In genomic region chr7:47157743-47158142, GRCm38 (mm10) we compare ENCODE assay signal across 24 mouse cellular contexts. TPM values are rescaled to one million over a fixed set of nuclear protein-coding genes. Genes with fewer than 3 reads are reported as not detected.
DNase-seq lines count a peak whose midpoint lies in the region; ATAC-seq and TF ChIP-seq lines count a peak whose summit lies in the region.
"Had no signal": no experiment of that assay in that cellular context is flagged by ENCODE, and none has a peak within 500 bp of the region (broad histone marks: within the 10 kb centered on the region; RNA-seq: fewer than 3 reads in every experiment).

No protein-coding gene starts in this region.

- TF ChIP-seq EP300 in stomach, postnatal 0 days (optimal IDR thresholded peaks at IDR 0.05): no peak

- no peak overlapping the region for H3K9ac ChIP-seq in intestine, embryonic 14.5 days (ENCODE audit: low read length)
- H3K9ac ChIP-seq in intestine, postnatal 0 days (ENCODE audit: low read depth, low read length): no peak overlapping the region
- H3K9ac ChIP-seq in stomach, postnatal 0 days (ENCODE audit: low read length): no peak overlapping the region
- H3K9ac ChIP-seq: embryonic facial prominence, embryonic 12.5 days; heart, embryonic 13.5 days; hindbrain, embryonic 13.5 days had no signal

- H3K9me3 ChIP-seq in intestine, embryonic 14.5 days (ENCODE audit: control insufficient read depth, low read length): no peaks in the 10 kb centered on the region
- no peaks in the 10 kb centered on the region for H3K9me3 ChIP-seq in intestine, postnatal 0 days (ENCODE audit: control insufficient read depth)
- no peaks in the 10 kb centered on the region for H3K9me3 ChIP-seq in stomach, postnatal 0 days (ENCODE audit: control insufficient read depth, low read length)
- H3K9me3 ChIP-seq: hindbrain, embryonic 13.5 days had no signal

- TF ChIP-seq CTCF in intestine, postnatal 0 days (IDR thresholded peaks at IDR 0.05; ENCODE audit: low read depth): no peak
- TF ChIP-seq CTCF in stomach, postnatal 0 days (IDR thresholded peaks at IDR 0.05; ENCODE audit: low read depth): no peak

- no peaks in the 10 kb centered on the region for H3K4me1 ChIP-seq in intestine, embryonic 14.5 days (replicated peaks; ENCODE audit: control insufficient read depth, insufficient read depth, low read length)
- no peaks in the 10 kb centered on the region for H3K4me1 ChIP-seq in intestine, postnatal 0 days (replicated peaks; ENCODE audit: control insufficient read depth, insufficient read depth, low read length)
- no peaks in the 10 kb centered on the region for H3K4me1 ChIP-seq in stomach, postnatal 0 days (replicated peaks; ENCODE audit: control insufficient read depth, insufficient read depth)
- H3K4me1 ChIP-seq: embryonic facial prominence, embryonic 12.5 days; heart, embryonic 13.5 days; hindbrain, embryonic 13.5 days had no signal

- no peaks in the 10 kb centered on the region for H3K27me3 ChIP-seq in intestine, embryonic 14.5 days (replicated peaks; ENCODE audit: control insufficient read depth, insufficient read depth, low read length)
- H3K27me3 ChIP-seq in intestine, postnatal 0 days (replicated peaks; ENCODE audit: control insufficient read depth, insufficient read depth, low read length): no peaks in the 10 kb centered on the region
- H3K27me3 ChIP-seq in stomach, postnatal 0 days (ENCODE audit: control insufficient read depth, insufficient read depth, low read length): no peaks in the 10 kb centered on the region
- H3K27me3 ChIP-seq: embryonic facial prominence, embryonic 12.5 days had no signal

- no peaks in the 10 kb centered on the region for H3K36me3 ChIP-seq in intestine, embryonic 14.5 days (ENCODE audit: control insufficient read depth, insufficient read depth, low read length)
- H3K36me3 ChIP-seq in intestine, postnatal 0 days (ENCODE audit: control insufficient read depth, insufficient read depth): no peaks in the 10 kb centered on the region
- no peaks in the 10 kb centered on the region for H3K36me3 ChIP-seq in stomach, postnatal 0 days (ENCODE audit: control insufficient read depth, insufficient read depth, low read length)
- H3K36me3 ChIP-seq: embryonic facial prominence, embryonic 12.5 days; heart, embryonic 13.5 days; hindbrain, embryonic 13.5 days had no signal

- H3K27ac ChIP-seq in intestine, embryonic 14.5 days (ENCODE audit: low read depth): no peak overlapping the region
- no peak overlapping the region for H3K27ac ChIP-seq in intestine, postnatal 0 days (ENCODE audit: low read depth, low read length)
- H3K27ac ChIP-seq in stomach, postnatal 0 days (replicated peaks): no peak overlapping the region
- H3K27ac ChIP-seq: embryonic facial prominence, embryonic 12.5 days; heart, embryonic 13.5 days; hindbrain, embryonic 13.5 days; hindbrain, postnatal 0 days had no signal

- WGBS in intestine, embryonic 14.5 days: 88% methylated on average over 9 of the region's 9 CpGs
- 81% methylated on average over 9 of the region's 9 CpGs for WGBS in intestine, postnatal 0 days
- 78% methylated on average over 9 of the region's 9 CpGs for WGBS in stomach, postnatal 0 days

- H3K4me2 ChIP-seq in intestine, embryonic 14.5 days (ENCODE audit: low read length): no peak overlapping the region
- no peak overlapping the region for H3K4me2 ChIP-seq in intestine, postnatal 0 days (replicated peaks; ENCODE audit: low read depth)
- no peak overlapping the region for H3K4me2 ChIP-seq in stomach, postnatal 0 days (replicated peaks; ENCODE audit: low read depth)
- H3K4me2 ChIP-seq: embryonic facial prominence, embryonic 12.5 days; heart, embryonic 13.5 days; hindbrain, embryonic 13.5 days had no signal

- no peak for ATAC-seq in intestine, embryonic 14.5 days (replicated peaks; ENCODE audit: low FRiP score, low TSS enrichment, low read depth)
- ATAC-seq in intestine, postnatal 0 days: no peak
- ATAC-seq in common myeloid progenitor, adult 5-6 weeks (replicated peaks; ENCODE audit: low read depth, poor library complexity, severe bottlenecking): peak; percentile 96
- ATAC-seq in megakaryocyte progenitor cell, adult 5-6 weeks (replicated peaks; ENCODE audit: poor library complexity): peak; percentile 95
- no peak for ATAC-seq in stomach, postnatal 0 days (ENCODE audit: low FRiP score, low TSS enrichment)
- ATAC-seq: forebrain, embryonic 16.5 days; hindbrain, postnatal 0 days had no signal

- peak; percentile 37 for DNase-seq in intestine, embryonic 14.5 days (ENCODE audit: low spot score)
- DNase-seq in cerebellum, adult 18-20 months: no peak
- no peak for DNase-seq in urinary bladder, postnatal 36 days (ENCODE audit: low spot score in 2 of 2)
- DNase-seq in stomach, postnatal 0 days (ENCODE audit: low spot score): no peak
- DNase-seq: adrenal gland, adult 2 months; adrenal gland, postnatal 25 days; cerebellum, adult 8-10 months; gastrocnemius, postnatal 14 days; heart, postnatal 4 days had no signal

- H3K4me3 ChIP-seq in intestine, embryonic 14.5 days (ENCODE audit: low read depth, low read length): no peak overlapping the region
- H3K4me3 ChIP-seq in intestine, postnatal 0 days (ENCODE audit: low read depth, low read length): no peak overlapping the region
- H3K4me3 ChIP-seq in stomach, postnatal 0 days (ENCODE audit: low read depth, low read length): no peak overlapping the region
- H3K4me3 ChIP-seq: embryonic facial prominence, embryonic 12.5 days; heart, embryonic 13.5 days; hindbrain, embryonic 13.5 days had no signal

RNA-seq across cellular contexts. Expression of gene Ptpn5, which starts 24.3 kb away (rescaled TPM):
- 2.1 and 2.3 TPM in 2 replicates for polyA plus RNA-seq in intestine, embryonic 14.5 days (2014; fragmentation: Nextera tagmentation; extraction: Ambion mirVana)
- 0.48 and 0.69 TPM in 2 replicates for polyA plus RNA-seq in intestine, postnatal 0 days (2015; fragmentation: Nextera tagmentation; extraction: Ambion mirVana)
- not detected in 2 replicates for total RNA-seq in common myeloid progenitor, adult 5-6 weeks (2017)
- total RNA-seq in megakaryocyte progenitor cell, adult 5-6 weeks (2015): not detected in 2 replicates
- not detected in 2 replicates for total RNA-seq in megakaryocyte progenitor cell, adult 5-6 weeks (2017)
- 0.33 and 0.42 TPM in 2 replicates for polyA plus RNA-seq in stomach, postnatal 0 days (2015; fragmentation: Nextera tagmentation; extraction: Ambion mirVana)
- total RNA-seq: gastrocnemius, adult 18-20 months; gastrocnemius, postnatal 14 days; heart, postnatal 4 days had no signal
- polyA plus RNA-seq: heart, postnatal 0 days had no signal

RNA-seq across cellular contexts. Expression of gene Mrgpra6, which starts 47.0 kb away (rescaled TPM):
- not detected in 2 replicates for polyA plus RNA-seq in intestine, embryonic 14.5 days (2014; fragmentation: Nextera tagmentation; extraction: Ambion mirVana)
- not detected in 2 replicates for polyA plus RNA-seq in intestine, postnatal 0 days (2015; fragmentation: Nextera tagmentation; extraction: Ambion mirVana)
- not detected in 2 replicates for total RNA-seq in common myeloid progenitor, adult 5-6 weeks (2017)
- total RNA-seq in megakaryocyte progenitor cell, adult 5-6 weeks (2015): not detected in 2 replicates
- total RNA-seq in megakaryocyte progenitor cell, adult 5-6 weeks (2017): not detected in 2 replicates
- not detected in 2 replicates for polyA plus RNA-seq in stomach, postnatal 0 days (2015; fragmentation: Nextera tagmentation; extraction: Ambion mirVana)
- total RNA-seq: adrenal gland, adult 2 months; adrenal gland, postnatal 25 days; ES-E14; gastrocnemius, adult 18-20 months; gastrocnemius, postnatal 14 days; heart, postnatal 4 days; hindbrain, postnatal 0 days had no signal
- polyA plus RNA-seq: adrenal gland, adult 2 months; cortical plate, adult 2 months; embryonic facial prominence, embryonic 12.5 days; forebrain, embryonic 11.5 days; forebrain, embryonic 16.5 days; frontal cortex, adult 2 months; gonadal fat pad, adult 2 months; heart, embryonic 13.5 days; heart, postnatal 0 days; hindbrain, embryonic 13.5 days; hindbrain, postnatal 0 days had no signal

Comparison
In these comparisons a context has a peak if more than half of its experiments do, and no peak if none do; other contexts are left out.
1. ATAC-seq: peak in common myeloid progenitor, adult 5-6 weeks (single experiment) and megakaryocyte progenitor cell, adult 5-6 weeks (single experiment); none in intestine, embryonic 14.5 days (single experiment), intestine, postnatal 0 days (single experiment) and stomach, postnatal 0 days (single experiment).